Mouse (Mus musculus) brain, embryonic 18.5 days (tissue): ENCODE measurements around the gene Trabd2b.

Experiments
- DNase-seq: peaks from one replicate; pipeline ENCODE4 v3.0.0-alpha.2; 2012; ENCODE audit warnings: low read depth, low spot score

Trabd2b gene

GRCm38 (mm10) chr4:114645341-114645740 is 238.8 kb downstream of the Trabd2b start:
- no peak for DNase-seq

- DNase-seq, result no peak
Observed at GRCm38 (mm10) chr4:114646825-114647681, 240.5 kb downstream of the Trabd2b start.

- DNase-seq, result no peak
Observed at GRCm38 (mm10) chr4:114647689-114648088, 241.2 kb downstream of the Trabd2b start.

GRCm38 (mm10) chr4:114648532-114649074 is 242.1 kb downstream of the Trabd2b start:
- no peak for DNase-seq

- no peak for DNase-seq
Observed at GRCm38 (mm10) chr4:114650551-114650950, 244.0 kb downstream of the Trabd2b start.

GRCm38 (mm10) chr4:114651007-114651406 is 244.5 kb downstream of the Trabd2b start:
- no peak for DNase-seq

GRCm38 (mm10) chr4:114651606-114652005 is 245.1 kb downstream of the Trabd2b start:
- DNase-seq, result no peak

GRCm38 (mm10) chr4:114652400-114652799 is 245.9 kb downstream of the Trabd2b start:
- DNase-seq, result no peak

- no peak for DNase-seq
Observed at GRCm38 (mm10) chr4:114657933-114658332, 251.4 kb downstream of the Trabd2b start.

- no peak for DNase-seq
Observed at GRCm38 (mm10) chr4:114659876-114660275, 253.4 kb downstream of the Trabd2b start.

- no peak for DNase-seq
Observed at GRCm38 (mm10) chr4:114664063-114665036, 257.8 kb downstream of the Trabd2b start.
